Mouse (Mus musculus) heart, adult 2 months (tissue): Measurements from ENCODE around the gene Mrps10. TPM values are rescaled to one million over a fixed set of nuclear protein-coding genes. Genes with fewer than 3 reads are reported as not detected.

ENCODE experiments used
- DNase-seq, 2 experiments: peaks; one replicate each; pipeline ENCODE4 v3.0.0; 2021
- H3K27ac ChIP-seq: fragments of 200-600 bp; 2 replicates; pipeline ENCODE4 v1.8.1; 2022
- H3K27me3 ChIP-seq: fragments of 200-500 bp; 2 replicates; pipeline ENCODE4 v1.6.1; 2012; ENCODE audit warnings: mild to moderate bottlenecking, low read length, inconsistent platforms, mixed read lengths; ENCODE audit not compliant: control insufficient read depth, insufficient read depth
- H3K36me3 ChIP-seq: fragments of 200-500 bp; 2 replicates; pipeline ENCODE4 v1.6.1; 2012; ENCODE audit warnings: low read length, inconsistent platforms; ENCODE audit not compliant: control insufficient read depth, insufficient read depth
- H3K4me1 ChIP-seq: fragments of 200-500 bp; 2 replicates; pipeline ENCODE4 v1.6.1; 2011; ENCODE audit warnings: low read length; ENCODE audit not compliant: control insufficient read depth, insufficient read depth
- H3K4me3 ChIP-seq: fragments of 200-600 bp; 2 replicates; pipeline ENCODE4 v1.8.1; 2022
- H3K79me2 ChIP-seq: fragments of 200-500 bp; replicated peaks from 2 replicates; pipeline ENCODE4 v1.6.1; 2012; ENCODE audit warnings: mild to moderate bottlenecking, inconsistent platforms, low read length, moderate library complexity, mixed read lengths; ENCODE audit not compliant: control insufficient read depth, insufficient read depth
- H3K9ac ChIP-seq: fragments of 200-500 bp; 2 replicates; pipeline ENCODE4 v1.6.1; 2012; ENCODE audit warnings: low read depth, mild to moderate bottlenecking, control low read depth, inconsistent platforms, low read length, mixed read lengths
- CTCF ChIP-seq: fragments of 200-600 bp; IDR thresholded peaks from 2 replicates; pipeline ENCODE4 v1.8.1; 2022; ENCODE audit warnings: antibody characterized with exemption, mild to moderate bottlenecking, moderate library complexity
- EP300 ChIP-seq: fragments of 200-500 bp; IDR thresholded peaks from 2 replicates; pipeline ENCODE4 v1.6.1; 2011; ENCODE audit warnings: low read depth, low read length, control low read depth; ENCODE audit not compliant: insufficient read depth
- POLR2A ChIP-seq: fragments of 200-500 bp; IDR thresholded peaks from 2 replicates; pipeline ENCODE4 v1.6.1; 2011; ENCODE audit warnings: mild to moderate bottlenecking, low read depth, low read length, control low read depth; ENCODE audit not compliant: insufficient read depth
- WGBS: fragments of 180-500 bp; shearing (Covaris S2); methylation state at CpG from one replicate; pipeline ENCODE4 v1.1.7; 2018; 5-methylcytosine and 5-hydroxymethylcytosine counted together
- intact Hi-C: fragments of 180-260 bp; cut with DNase I; formaldehyde crosslinking; loops from one replicate; pipeline ENCODE4 v1.15.1; 2025
- polyA plus RNA-seq: library from polyadenylated mRNA; depleted of rRNA; stranded (reverse); fragments of >200 nt; gene quantifications from 2 replicates; pipeline ENCODE4 v1.2.3, GENCODE M21; 2012
- total RNA-seq, 2 experiments: library from RNA; stranded (reverse); gene quantifications; 2 replicates each; pipeline ENCODE4 v1.2.3; 2021

Gene Mrps10
- total and polyA plus RNA-seq, 3 experiments, result 18.2 to 22.5 (median 19.9) TPM

DNA sequence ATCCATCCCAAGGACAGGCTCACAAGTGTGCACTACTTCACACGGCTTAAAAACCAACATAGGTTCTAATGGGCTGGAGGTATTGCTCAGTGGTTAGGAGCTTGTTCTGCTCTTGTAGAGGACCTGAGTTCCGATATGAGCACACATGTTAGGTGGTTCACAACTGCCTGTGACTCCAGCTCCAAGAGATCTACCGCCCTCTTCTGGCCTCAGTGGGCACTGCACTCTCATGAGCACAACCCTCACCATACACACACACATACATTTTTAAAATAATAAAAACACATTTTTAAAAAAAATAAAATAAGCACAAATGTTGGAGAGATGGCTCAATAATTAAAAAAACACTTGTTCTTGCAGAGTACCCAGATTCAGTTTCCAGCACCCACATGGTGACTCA is 15.4 kb downstream of the Mrps10 start:
- no peak for TF ChIP-seq EP300
- TF ChIP-seq CTCF, result peak; percentile 23; the same call in 1 of the 2 replicates
- Histone ChIP-seq H3K79me2 (no peaks in the 10 kb centered on the region), H3K36me3 (no peaks in the 10 kb centered on the region), H3K27me3 (no peaks in the 10 kb centered on the region), H3K4me3 (no peak overlapping the region), H3K27ac (no peak overlapping the region), H3K4me1 (no peaks in the 10 kb centered on the region), H3K9ac (no peak overlapping the region)
- intact Hi-C loops, result no loop called here
- WGBS, result 88% methylated on average over 3 of the region's 3 CpGs
- no peak for DNase-seq

DNA sequence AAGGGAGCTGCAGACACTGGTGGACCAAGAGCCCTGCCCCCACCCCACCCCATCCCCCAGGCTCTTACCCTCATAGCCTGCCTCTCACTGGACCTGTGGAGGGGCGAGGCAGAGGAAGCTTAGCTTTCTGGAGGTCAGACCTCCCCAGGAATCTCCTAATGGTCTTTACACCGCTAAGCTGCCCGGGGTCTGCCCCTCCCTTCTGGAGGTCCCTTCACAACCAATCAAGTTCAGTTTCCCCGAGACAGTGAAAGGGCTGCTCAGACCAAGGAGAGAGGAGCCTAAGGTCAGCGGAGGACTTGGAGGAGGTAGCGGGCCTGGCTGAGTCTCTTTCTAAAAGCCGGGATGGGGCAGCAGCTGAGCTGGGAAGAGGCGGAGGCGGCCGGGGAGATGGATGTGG is 16.5 kb downstream of the Mrps10 start, which contains the start of gene Guca1b:
Gene Guca1b (plus strand): TSS at position 249 of the 400 bp plus-strand sequence.
- 42% methylated on average over 10 of the region's 10 CpGs for WGBS
- TF ChIP-seq POLR2A (no peak), CTCF (no peak), EP300 (no peak)
- no peak within 1 kb of the TSS for H3K27ac ChIP-seq
- H3K9ac ChIP-seq, result no peak within 1 kb of the TSS
- no peaks in the 10 kb centered on the region for H3K36me3 ChIP-seq
- no peak for DNase-seq
- no peaks in the 10 kb centered on the region for H3K27me3 ChIP-seq
- H3K4me3 ChIP-seq, result no peak within 1 kb of the TSS
- H3K79me2 ChIP-seq, result no peaks in the 10 kb centered on the region
- intact Hi-C loops, result no loop called here
- H3K4me1 ChIP-seq, result no peaks in the 10 kb centered on the region

DNA sequence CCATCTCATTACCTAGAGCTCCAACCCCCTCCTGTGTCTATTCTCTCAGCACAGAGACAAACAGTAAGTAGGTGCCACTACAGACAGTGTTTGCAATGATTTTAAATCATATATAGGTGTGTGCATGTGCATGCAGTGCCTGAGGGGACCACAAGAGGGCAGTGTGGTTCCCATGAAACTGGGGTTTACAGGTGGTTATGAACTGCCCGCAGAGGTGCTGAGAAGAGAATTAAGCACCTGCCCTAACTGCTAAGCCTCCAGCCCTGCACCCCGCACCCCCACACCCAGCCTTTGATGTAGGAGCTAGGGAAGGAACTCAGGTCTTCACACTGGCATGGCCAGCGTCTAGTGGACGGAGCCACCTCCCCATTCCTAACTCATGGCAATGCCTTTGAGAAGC is 18.0 kb downstream of the Mrps10 start:
- no peaks in the 10 kb centered on the region for H3K27me3 ChIP-seq
- intact Hi-C loops, result no loop called here
- H3K9ac ChIP-seq, result no peak overlapping the region
- 57% methylated on average over 4 of the region's 4 CpGs for WGBS
- no peak overlapping the region for H3K27ac ChIP-seq
- H3K4me1 ChIP-seq, result no peaks in the 10 kb centered on the region
- no peak overlapping the region for H3K4me3 ChIP-seq
- TF ChIP-seq EP300, result no peak
- TF ChIP-seq CTCF, result peak; percentile 81
- no peak for TF ChIP-seq POLR2A
- H3K36me3 ChIP-seq, result no peaks in the 10 kb centered on the region
- H3K79me2 ChIP-seq, result no peaks in the 10 kb centered on the region
- peak in 1 of 2 experiments; percentile 49 for DNase-seq

DNA sequence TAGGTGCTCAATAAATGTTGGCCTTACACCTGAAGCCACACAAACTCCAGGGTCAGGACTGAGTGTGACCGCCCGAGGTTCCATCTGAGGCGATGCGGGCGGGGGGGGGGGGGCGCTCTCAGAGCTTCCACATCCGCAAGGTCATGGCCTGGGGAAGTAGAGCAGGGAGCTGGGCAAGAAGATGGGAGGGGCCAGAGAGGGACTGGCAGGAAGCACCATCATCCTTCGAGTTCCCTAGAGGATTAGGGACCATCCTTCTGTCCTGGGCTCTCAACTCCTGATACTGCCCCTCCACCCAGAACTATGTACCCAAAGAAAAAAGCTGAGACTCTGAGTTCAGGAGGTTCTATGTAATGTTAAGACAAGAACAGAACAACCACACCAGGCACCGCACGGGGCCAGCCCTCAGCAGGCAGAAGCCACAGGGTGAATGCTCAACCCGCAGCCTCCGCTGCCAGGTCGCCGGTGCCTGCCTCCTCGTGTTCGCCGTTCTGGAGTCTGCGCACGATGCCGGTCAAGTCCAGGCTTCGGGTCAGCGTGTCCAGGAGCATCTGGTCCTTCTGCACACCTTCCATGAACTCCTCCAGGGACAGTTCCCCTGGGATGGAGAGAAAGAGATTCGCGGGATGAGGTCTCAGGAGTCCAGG is 25.7 kb downstream of the Mrps10 start:
- peak; percentile 22 to 32 for DNase-seq
- H3K4me3 ChIP-seq, result peak overlapping the region; percentile 10; the same call in 1 of the 2 replicates
- no peaks in the 10 kb centered on the region for H3K79me2 ChIP-seq
- H3K27ac ChIP-seq, result no peak overlapping the region
- WGBS, result 23% methylated on average over 24 of the region's 24 CpGs
- no peaks in the 10 kb centered on the region for H3K36me3 ChIP-seq
- H3K27me3 ChIP-seq, result peaks cover 2% of the 10 kb centered on the region
- TF ChIP-seq CTCF (no peak), POLR2A (no peak), EP300 (no peak)
- H3K4me1 ChIP-seq, result peaks cover 3% of the 10 kb centered on the region
- intact Hi-C loops, result no loop called here
- H3K9ac ChIP-seq, result no peak overlapping the region

DNA sequence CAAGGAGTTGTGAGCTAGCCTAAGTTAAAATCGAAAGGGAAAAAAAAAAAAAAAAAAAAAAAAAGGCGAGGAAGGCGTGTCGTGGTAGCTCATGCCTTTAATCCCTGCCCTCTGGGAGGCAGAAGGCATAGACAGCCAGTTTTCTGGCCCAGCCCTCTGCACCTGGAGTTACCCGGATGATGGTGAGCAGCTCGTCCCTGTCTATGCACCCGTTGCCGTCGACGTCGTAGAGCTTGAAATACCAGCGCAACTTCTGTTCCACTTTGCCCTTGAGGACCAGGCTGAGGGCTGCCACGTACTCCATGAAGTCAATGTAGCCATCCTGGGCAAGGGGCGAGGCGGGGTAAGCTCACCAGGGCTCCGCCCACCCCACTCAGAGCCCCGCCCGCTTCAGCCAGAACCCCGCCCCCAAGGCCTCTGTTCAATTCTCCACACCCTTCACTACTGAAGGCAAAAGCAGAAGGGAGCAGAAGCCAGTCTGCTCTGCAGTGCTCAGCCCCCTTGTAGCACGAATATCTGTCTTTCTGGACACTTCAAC is 26.8 kb downstream of the Mrps10 start:
- Histone ChIP-seq H3K4me3 (peak overlapping the region; percentile 31), H3K4me1 (peaks cover 3% of the 10 kb centered on the region), H3K36me3 (no peaks in the 10 kb centered on the region), H3K27me3 (peaks cover 2% of the 10 kb centered on the region), H3K9ac (no peak overlapping the region), H3K79me2 (no peaks in the 10 kb centered on the region), H3K27ac (no peak overlapping the region)
- intact Hi-C loops, result no loop called here
- peak; percentile 56 to 63 for DNase-seq
- TF ChIP-seq EP300 (no peak), CTCF (no peak), POLR2A (no peak)
- WGBS, result 3% methylated on average over 20 of the region's 20 CpGs

DNA sequence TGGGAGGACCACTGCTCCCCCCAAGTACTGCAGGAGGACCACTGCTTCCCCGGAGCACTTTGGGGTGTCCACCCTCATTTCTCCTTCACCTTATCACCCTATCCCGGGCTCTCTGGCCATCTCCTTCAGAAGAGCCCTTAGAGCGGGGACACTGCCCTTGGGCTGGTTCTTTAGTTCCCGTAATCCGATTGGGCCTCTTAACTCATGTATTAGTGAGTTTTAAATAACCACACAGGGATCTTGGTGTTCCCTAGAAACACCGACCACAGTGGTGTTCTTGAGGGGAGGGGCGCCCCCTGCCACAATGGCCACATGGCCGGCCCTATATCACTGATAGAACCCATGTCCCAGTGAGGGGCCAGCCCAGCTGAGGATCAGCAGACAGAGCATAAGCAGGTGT is 30.4 kb downstream of the Mrps10 start:
- intact Hi-C loops, result no loop called here
- H3K79me2 ChIP-seq, result no peaks in the 10 kb centered on the region
- peaks cover 2% of the 10 kb centered on the region for H3K27me3 ChIP-seq
- no peak for DNase-seq
- peaks cover 3% of the 10 kb centered on the region for H3K4me1 ChIP-seq
- H3K36me3 ChIP-seq, result no peaks in the 10 kb centered on the region
- TF ChIP-seq CTCF, result no peak
- no peak for TF ChIP-seq EP300
- no peak for TF ChIP-seq POLR2A
- WGBS, result 77% methylated on average over 8 of the region's 8 CpGs
- no peak overlapping the region for H3K27ac ChIP-seq
- no peak overlapping the region for H3K4me3 ChIP-seq
- H3K9ac ChIP-seq, result no peak overlapping the region
